15 mouse cellular contexts compared by ENCODE assay signal in genomic region chr13:120035151-120035550, GRCm38 (mm10). TPM values are rescaled to one million over a fixed set of nuclear protein-coding genes. Genes with fewer than 3 reads are reported as not detected.
"Had no signal": no experiment of that assay in that cellular context is flagged by ENCODE, and none has a peak within 500 bp of the region (broad histone marks: within the 10 kb centered on the region; RNA-seq: fewer than 3 reads in every experiment).

No protein-coding gene starts in this region.

RNA-seq across cellular contexts. Expression of gene Gm36079, which starts 8.3 kb away (rescaled TPM):
- total RNA-seq: layer of hippocampus, adult 8-10 months; layer of hippocampus, postnatal 36 days; left cerebral cortex, adult 8-10 months; left cerebral cortex, postnatal 25 days; megakaryocyte-erythroid progenitor cell, adult 5-6 weeks; monocyte, adult 5-6 weeks had no signal
- polyA plus RNA-seq: kidney, embryonic 14.5 days; large intestine, adult 2 months; limb, embryonic 12.5 days; liver, embryonic 13.5 days; liver, postnatal 0 days; lung, embryonic 15.5 days; midbrain, embryonic 13.5 days; neural tube, embryonic 13.5 days; stomach, postnatal 0 days had no signal

RNA-seq across cellular contexts. Expression of gene Gm21188, which starts 16.8 kb away (rescaled TPM):
- total RNA-seq: layer of hippocampus, adult 8-10 months; layer of hippocampus, postnatal 36 days; left cerebral cortex, adult 8-10 months; left cerebral cortex, postnatal 25 days; megakaryocyte-erythroid progenitor cell, adult 5-6 weeks had no signal
- polyA plus RNA-seq: kidney, embryonic 14.5 days; limb, embryonic 12.5 days; lung, embryonic 15.5 days; midbrain, embryonic 13.5 days; stomach, postnatal 0 days had no signal
